Mouse (Mus musculus) brain, embryonic 14.5 days (tissue): ENCODE results near the gene Gramd4.
"Not testable (repeated sequence)": the region's sequence is repeated elsewhere in the genome, so short reads cannot be mapped to it uniquely, and the experiment has no call there.

Source experiments
- CTCF ChIP-seq: fragments of 200-500 bp; IDR thresholded peaks from 2 replicates; pipeline ENCODE4 v1.5.1; 2012; ENCODE audit warnings: inconsistent platforms, mild to moderate bottlenecking, moderate library complexity, borderline replicate concordance; ENCODE audit not compliant: insufficient read depth, insufficient read length; ENCODE audit errors: extremely low read depth
- POLR2A ChIP-seq: fragments of 200-500 bp; IDR thresholded peaks from 2 replicates; pipeline ENCODE4 v1.6.1; 2012; ENCODE audit warnings: mild to moderate bottlenecking, inconsistent platforms, borderline replicate concordance; ENCODE audit not compliant: poor library complexity, insufficient read depth, insufficient read length, severe bottlenecking; ENCODE audit errors: extremely low read depth

GRCm38 (mm10) chr15:86054861-86055260, 2.6 kb upstream of the Gramd4 start:
- not testable (repeated sequence) for TF ChIP-seq POLR2A, CTCF
